Mouse (Mus musculus): ENCODE data around the gene D630023F18Rik.

DNA sequence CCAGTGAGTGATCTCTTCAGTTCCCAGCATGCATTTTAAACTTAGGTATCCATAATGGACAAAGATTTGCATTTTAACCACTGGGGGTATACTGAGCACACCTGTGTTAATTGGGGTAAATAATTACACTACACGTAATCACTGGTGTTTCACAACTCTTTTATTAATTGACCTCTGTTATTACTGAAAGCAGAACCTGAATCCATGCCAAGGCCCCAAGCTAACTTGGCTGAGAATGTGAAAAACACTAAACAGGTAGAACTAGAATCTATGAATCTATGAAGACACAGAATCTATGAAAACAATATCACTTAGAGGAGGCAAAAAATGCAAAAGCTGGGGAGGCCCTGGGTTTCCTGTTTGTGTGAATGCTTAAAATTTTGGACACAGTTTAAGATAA lies 44.5 kb upstream of the D630023F18Rik start:
- TF ChIP-seq POLR2A (IDR thresholded peaks at IDR 0.05; ENCODE audit: low read depth, low read length): no peak
- no peak for TF ChIP-seq CTCF (IDR thresholded peaks at IDR 0.05; ENCODE audit: extremely low read depth, insufficient read length, insufficient replicate concordance, low read depth, low read length)

Data from small intestine, adult 2 months (tissue).